18 mouse cellular contexts compared by ENCODE assay signal in the genomic region with DNA sequence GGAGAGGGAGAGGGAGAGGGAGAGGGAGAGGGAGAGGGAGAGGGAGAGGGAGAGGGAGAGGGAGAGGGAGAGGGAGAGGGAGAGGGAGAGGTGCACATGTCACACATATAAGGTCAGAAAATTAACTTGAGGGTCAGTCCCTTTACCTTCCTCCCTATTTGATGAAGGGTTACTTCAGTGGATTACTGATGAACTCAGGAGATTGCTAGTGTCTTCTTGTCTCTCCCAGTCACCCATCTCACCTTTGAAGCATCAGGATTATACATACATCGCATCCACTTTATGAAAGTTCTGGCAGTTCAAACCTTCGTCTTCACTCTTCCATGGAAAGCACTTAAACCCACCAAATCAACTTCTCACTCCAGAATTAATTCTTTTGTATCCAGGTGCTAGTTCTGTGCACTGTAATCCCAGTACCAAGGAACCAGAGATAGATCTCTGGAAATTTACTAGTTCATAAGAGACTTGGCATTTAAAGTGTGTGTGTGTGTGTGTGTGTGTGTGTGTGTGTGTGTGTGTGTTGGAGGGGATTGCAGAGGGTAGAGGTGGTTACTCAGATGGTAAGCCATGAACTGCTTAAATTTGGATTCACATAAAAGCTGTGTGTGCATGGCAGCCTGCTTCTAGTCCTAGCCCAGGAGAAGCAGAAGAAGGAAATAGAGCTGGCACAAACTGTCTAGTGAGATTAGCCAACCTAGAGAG. TPM values are rescaled to one million over a fixed set of nuclear protein-coding genes. Genes with fewer than 3 reads are reported as not detected.
"Had no signal": no experiment of that assay in that cellular context is flagged by ENCODE, and none has a peak within 500 bp of the region (broad histone marks: within the 10 kb centered on the region; RNA-seq: fewer than 3 reads in every experiment).

No protein-coding gene starts in this region.

- H3K27me3 ChIP-seq: neural tube, embryonic 12.5 days; neural tube, embryonic 13.5 days; neural tube, embryonic 15.5 days; stomach, embryonic 15.5 days had no signal

- H3K4me3 ChIP-seq: neural tube, embryonic 12.5 days; neural tube, embryonic 13.5 days; neural tube, embryonic 15.5 days; stomach, embryonic 15.5 days had no signal

- H3K36me3 ChIP-seq: neural tube, embryonic 12.5 days; neural tube, embryonic 13.5 days; neural tube, embryonic 15.5 days; stomach, embryonic 15.5 days had no signal

- H3K9me3 ChIP-seq: neural tube, embryonic 12.5 days; neural tube, embryonic 13.5 days; neural tube, embryonic 15.5 days; stomach, embryonic 15.5 days had no signal

- H3K4me2 ChIP-seq: neural tube, embryonic 12.5 days; neural tube, embryonic 13.5 days; neural tube, embryonic 15.5 days; stomach, embryonic 15.5 days had no signal

- H3K27ac ChIP-seq: neural tube, embryonic 12.5 days; neural tube, embryonic 13.5 days; neural tube, embryonic 15.5 days; stomach, embryonic 15.5 days; stomach, postnatal 0 days had no signal

- DNase-seq: retina, postnatal 1 day; right cerebral cortex, adult 18-20 months; right cerebral cortex, postnatal 25 days; right cerebral cortex, postnatal 4 days; spleen, adult 18-20 months; thymus, adult 18-20 months; thymus, adult 2 months; thymus, postnatal 14 days; thymus, postnatal 25 days; thymus, postnatal 36 days; thymus, postnatal 4 days had no signal

- H3K9ac ChIP-seq: neural tube, embryonic 12.5 days; neural tube, embryonic 13.5 days; neural tube, embryonic 15.5 days; stomach, embryonic 15.5 days had no signal

- H3K4me1 ChIP-seq: neural tube, embryonic 12.5 days; neural tube, embryonic 13.5 days; neural tube, embryonic 15.5 days; stomach, embryonic 15.5 days had no signal

RNA-seq across cellular contexts. Expression of a gene that starts 19.5 kb away (rescaled TPM):
- total RNA-seq: neutrophil, adult 5-6 weeks had no signal
- polyA plus RNA-seq: spleen, adult 2 months; thymus, adult 2 months had no signal
